Mouse (Mus musculus) heart, embryonic 16.5 days (tissue): ENCODE measurements around the gene Arhgef2. TPM values are rescaled to one million over a fixed set of nuclear protein-coding genes. Genes with fewer than 3 reads are reported as not detected.

Source experiments
- ATAC-seq: fragments of 200-750 bp; cut with Nextera tagmentation; replicated peaks from 2 replicates; pipeline ENCODE4 v1.8.0; 2017; ENCODE audit warnings: moderate number of reproducible peaks; ENCODE audit not compliant: insufficient read depth, low FRiP score; ENCODE audit errors: extremely low read depth
- H3K27ac ChIP-seq: fragments of 300-500 bp; sonication (generic); 2 replicates; pipeline ENCODE4 v1.5.1; 2014; ENCODE audit warnings: mild to moderate bottlenecking, low read length, control low read depth, moderate library complexity
- H3K27me3 ChIP-seq: fragments of 300-500 bp; sonication (generic); 2 replicates; pipeline ENCODE4 v1.6.1; 2014; ENCODE audit warnings: low read length, mixed read lengths; ENCODE audit not compliant: control insufficient read depth, insufficient read depth
- H3K36me3 ChIP-seq: fragments of 300-500 bp; sonication (generic); 2 replicates; pipeline ENCODE4 v1.6.1; 2014; ENCODE audit not compliant: control insufficient read depth, insufficient read depth
- H3K4me1 ChIP-seq: fragments of 300-500 bp; sonication (generic); 2 replicates; pipeline ENCODE4 v1.6.1; 2014; ENCODE audit warnings: low read length, mixed read lengths; ENCODE audit not compliant: control insufficient read depth, insufficient read depth
- H3K4me2 ChIP-seq: fragments of 300-500 bp; sonication (generic); 2 replicates; pipeline ENCODE4 v1.6.1; 2014; ENCODE audit warnings: low read depth, mild to moderate bottlenecking, control low read depth, low read length
- H3K4me3 ChIP-seq: fragments of 300-500 bp; sonication (generic); 2 replicates; pipeline ENCODE4 v1.5.1; 2014; ENCODE audit warnings: mild to moderate bottlenecking, control low read depth, low read length
- H3K9ac ChIP-seq: fragments of 300-500 bp; sonication (generic); 2 replicates; pipeline ENCODE4 v1.6.1; 2014; ENCODE audit warnings: low read length, control low read depth
- H3K9me3 ChIP-seq: fragments of 300-500 bp; sonication (generic); replicated peaks from 2 replicates; pipeline ENCODE4 v1.6.1; 2016; ENCODE audit warnings: low read length; ENCODE audit not compliant: control insufficient read depth
- WGBS: fragments of 180-500 bp; shearing (Covaris S2); extraction: QIAGEN DNeasy Blood & Tissue Kit; methylation state at CpG from one replicate; pipeline ENCODE4 v1.1.7; 2014; 5-methylcytosine and 5-hydroxymethylcytosine counted together
- polyA plus RNA-seq: library from polyadenylated mRNA; unstranded; fragments of >200 nt; fragmentation: Nextera tagmentation; extraction: Ambion mirVana; gene quantifications from 2 replicates; pipeline ENCODE4 v1.2.1, GENCODE M21; 2015

The Arhgef2 gene
- polyA plus RNA-seq, 1 experiment from 2014 or later = 76.7 TPM

DNA sequence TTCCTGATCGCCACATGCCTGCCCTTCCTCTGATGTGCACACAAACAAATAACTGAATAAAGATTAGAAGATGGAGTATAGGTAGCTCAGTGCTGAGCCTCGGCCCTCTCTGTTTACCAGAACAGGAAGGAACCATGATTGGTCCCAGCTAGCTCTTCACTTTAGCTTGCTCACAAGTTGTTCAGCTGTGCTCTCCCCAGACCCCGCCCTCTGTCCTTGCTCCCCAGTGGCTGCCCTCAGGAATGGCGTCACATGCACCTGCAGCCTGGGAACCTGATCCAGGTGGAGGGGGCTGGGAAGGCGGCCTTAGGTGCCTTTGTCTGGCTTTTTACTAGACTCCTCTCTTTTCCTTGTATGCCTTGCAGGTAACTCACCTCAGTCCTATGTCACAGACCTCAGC, 9.4 kb downstream of the Arhgef2 start:
- H3K27me3 ChIP-seq = no peaks in the 10 kb centered on the region
- H3K27ac ChIP-seq = no peak overlapping the region
- H3K4me2 ChIP-seq = no peak overlapping the region
- no peak overlapping the region for H3K4me3 ChIP-seq
- H3K9me3 ChIP-seq = no peaks in the 10 kb centered on the region
- no peaks in the 10 kb centered on the region for H3K36me3 ChIP-seq
- no peak for ATAC-seq
- WGBS = 72% methylated on average over 5 of the region's 5 CpGs
- peaks cover 35% of the 10 kb centered on the region for H3K4me1 ChIP-seq
- no peak overlapping the region for H3K9ac ChIP-seq

DNA sequence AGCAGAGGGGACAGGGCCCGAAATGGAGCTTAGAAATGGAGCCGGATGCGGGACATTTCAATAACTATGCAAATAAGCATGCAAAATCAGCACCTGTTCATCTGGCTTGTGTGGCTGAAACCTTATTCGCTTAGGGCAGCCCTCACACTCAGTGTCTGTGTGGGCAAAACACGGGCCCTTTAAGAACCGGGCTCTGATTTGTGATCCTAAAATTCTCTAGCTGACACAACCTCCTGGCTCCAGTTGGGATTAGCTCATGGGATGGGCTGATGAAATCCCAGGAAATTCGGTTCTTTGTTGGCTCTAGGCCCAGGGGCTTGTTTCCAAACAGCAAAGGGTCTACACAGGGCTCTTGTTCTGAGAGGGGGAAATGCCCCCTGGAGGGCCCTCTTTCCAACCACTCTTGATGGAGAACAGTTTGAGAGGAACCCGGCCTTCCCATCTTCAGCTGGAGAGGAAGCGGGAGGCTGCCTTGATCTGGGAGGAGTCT, 10.2 kb downstream of the Arhgef2 start:
- H3K9me3 ChIP-seq = no peaks in the 10 kb centered on the region
- no peaks in the 10 kb centered on the region for H3K27me3 ChIP-seq
- ATAC-seq = 0 out of 2 replicates have a peak, but pooled peaks have one; percentile 7
- WGBS = 40% methylated on average over 9 of the region's 9 CpGs
- H3K4me1 ChIP-seq = peaks cover 38% of the 10 kb centered on the region
- H3K4me3 ChIP-seq = peak overlapping the region; percentile 22
- H3K36me3 ChIP-seq = no peaks in the 10 kb centered on the region
- H3K27ac ChIP-seq = peak overlapping the region; percentile 77
- peak overlapping the region; percentile 47 for H3K4me2 ChIP-seq
- peak overlapping the region; percentile 53 for H3K9ac ChIP-seq

DNA sequence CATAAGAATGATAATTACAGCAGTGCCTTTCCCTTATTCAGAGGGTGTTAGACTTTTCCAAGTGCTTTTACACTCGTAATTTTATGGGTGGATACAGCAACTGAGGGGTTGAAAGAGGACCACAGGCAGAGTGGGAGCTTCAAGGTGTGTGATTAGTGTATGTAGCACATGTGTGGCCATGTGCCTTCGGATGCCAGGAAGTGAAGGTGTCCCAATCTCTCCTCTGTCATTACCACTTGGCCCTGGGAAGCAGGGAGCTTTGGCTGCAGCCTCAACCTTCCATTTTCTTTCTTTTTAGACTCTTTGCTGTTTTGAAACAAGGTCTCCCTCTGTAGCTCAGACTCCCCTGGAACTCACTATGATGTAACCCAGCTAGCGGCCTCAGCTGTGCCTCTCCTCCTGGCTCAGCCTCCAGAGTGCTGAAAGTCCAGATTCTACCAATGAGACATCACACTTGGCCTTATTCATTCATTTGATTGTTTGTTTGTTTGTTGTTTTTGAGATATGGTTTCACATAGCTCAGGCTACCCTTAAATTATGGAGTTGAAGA, 11.3 kb downstream of the Arhgef2 start:
- no peaks in the 10 kb centered on the region for H3K36me3 ChIP-seq
- peak overlapping the region; percentile 77 for H3K27ac ChIP-seq
- peak overlapping the region; percentile 22 for H3K4me3 ChIP-seq
- WGBS = 74% methylated on average over 3 of the region's 3 CpGs
- peak overlapping the region; percentile 47 for H3K4me2 ChIP-seq
- no peak for ATAC-seq
- no peaks in the 10 kb centered on the region for H3K9me3 ChIP-seq
- H3K9ac ChIP-seq = peak overlapping the region; percentile 53; the same call in 1 of the 2 replicates
- H3K4me1 ChIP-seq = peaks cover 38% of the 10 kb centered on the region
- H3K27me3 ChIP-seq = no peaks in the 10 kb centered on the region

DNA sequence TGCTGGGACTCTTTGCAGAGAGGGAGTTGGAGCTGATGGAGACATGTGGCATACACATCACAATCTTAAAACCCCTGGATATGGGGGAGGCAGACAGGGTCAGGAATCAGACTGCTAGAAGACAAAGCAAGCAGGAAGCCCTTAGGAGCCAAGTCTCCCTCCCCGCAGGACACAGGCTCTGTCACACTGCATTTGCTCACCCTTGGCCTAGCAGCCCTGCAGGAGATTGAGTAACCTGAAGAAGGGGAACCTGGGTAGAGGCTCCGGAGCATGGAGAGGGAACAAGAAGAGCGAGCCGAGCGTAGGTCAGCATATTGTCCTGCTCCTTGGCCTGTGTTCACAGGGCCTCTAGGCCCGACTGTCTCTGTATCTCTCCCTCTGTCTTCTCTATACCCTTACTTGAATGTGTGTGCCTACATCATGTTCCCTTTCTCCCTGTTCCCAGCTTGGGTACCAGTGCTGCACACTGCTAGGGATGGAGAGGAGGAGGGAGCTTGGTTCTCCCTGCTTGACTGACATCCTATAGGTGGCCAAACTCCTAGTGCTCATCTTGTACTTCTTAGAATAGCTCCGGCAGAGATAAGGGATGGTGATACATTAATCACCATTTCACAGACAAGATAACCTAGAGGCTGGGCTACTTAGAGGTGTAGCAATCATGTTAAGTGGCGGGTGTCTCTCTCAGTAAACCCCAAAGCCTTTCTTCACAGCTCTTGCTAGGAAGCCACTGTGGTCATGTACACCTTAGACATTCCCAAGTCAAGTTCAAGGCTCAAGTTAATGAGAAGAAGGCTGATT, 12.5 kb downstream of the Arhgef2 start:
- ATAC-seq = no peak
- 62% methylated on average over 8 of the region's 8 CpGs for WGBS
- peak overlapping the region; percentile 5; the same call in 1 of the 2 replicates for H3K4me3 ChIP-seq
- peaks cover 38% of the 10 kb centered on the region for H3K4me1 ChIP-seq
- peak overlapping the region; percentile 26 for H3K4me2 ChIP-seq
- H3K9ac ChIP-seq = no peak overlapping the region
- no peaks in the 10 kb centered on the region for H3K36me3 ChIP-seq
- H3K9me3 ChIP-seq = no peaks in the 10 kb centered on the region
- H3K27me3 ChIP-seq = no peaks in the 10 kb centered on the region
- peak overlapping the region; percentile 61; the same call in 1 of the 2 replicates for H3K27ac ChIP-seq

DNA sequence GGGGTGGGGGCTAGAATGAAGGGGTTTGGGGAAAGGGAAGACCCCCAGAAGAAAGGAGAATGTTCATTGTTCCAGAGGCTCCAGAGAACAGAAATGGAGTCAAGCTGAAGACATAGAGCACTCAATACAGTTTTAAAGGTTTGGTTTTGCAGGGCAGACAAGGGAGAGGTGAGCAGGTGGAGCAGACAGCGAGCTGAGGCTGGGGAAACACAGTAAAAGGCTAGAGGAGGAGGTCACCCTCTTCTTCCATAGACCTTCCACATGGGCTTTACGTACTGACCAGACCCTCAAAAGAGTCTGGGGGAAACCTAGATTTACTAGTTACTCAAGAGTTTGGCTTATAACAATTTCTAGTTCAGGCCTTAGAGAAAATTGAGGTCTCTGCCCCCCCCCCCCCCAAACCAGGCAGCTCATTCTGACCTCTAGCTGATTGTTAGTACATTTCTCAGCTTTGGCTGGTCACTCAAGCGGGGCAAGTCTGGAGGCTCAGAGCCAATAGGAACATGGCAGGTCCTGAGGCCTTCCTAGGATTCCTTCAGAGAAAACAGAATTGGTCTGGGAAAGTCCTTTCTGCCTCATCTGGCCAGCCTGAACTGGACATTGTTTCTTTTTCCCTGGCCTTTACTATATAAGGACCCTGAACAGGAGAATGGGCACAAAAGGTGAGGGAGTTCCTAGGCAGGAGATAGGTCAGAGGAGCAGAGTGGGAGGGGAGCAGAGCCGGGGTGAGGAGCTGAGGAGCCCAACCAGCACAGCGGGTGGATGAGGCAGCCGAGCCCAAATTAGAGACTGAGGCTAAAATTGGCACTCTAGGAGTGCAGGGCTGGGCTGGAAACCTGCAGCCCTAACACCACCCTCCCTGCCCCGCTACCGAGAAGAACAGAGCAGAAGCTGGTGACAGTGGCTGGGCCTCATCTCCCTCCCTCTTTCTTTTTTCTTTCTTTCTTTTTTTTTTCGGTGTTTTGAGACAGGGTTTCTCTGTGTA, 13.6 kb downstream of the Arhgef2 start:
- Histone ChIP-seq H3K36me3 (no peaks in the 10 kb centered on the region), H3K4me3 (no peak overlapping the region), H3K4me1 (peaks cover 48% of the 10 kb centered on the region), H3K27me3 (no peaks in the 10 kb centered on the region), H3K9ac (peak overlapping the region; percentile 98), H3K4me2 (peak overlapping the region; percentile 96; the same call in 1 of the 2 replicates), H3K27ac (peak overlapping the region; percentile 98), H3K9me3 (no peaks in the 10 kb centered on the region)
- WGBS = 38% methylated on average over 9 of the region's 9 CpGs
- ATAC-seq = 0 out of 2 replicates have a peak, but pooled peaks have one; percentile 12

DNA sequence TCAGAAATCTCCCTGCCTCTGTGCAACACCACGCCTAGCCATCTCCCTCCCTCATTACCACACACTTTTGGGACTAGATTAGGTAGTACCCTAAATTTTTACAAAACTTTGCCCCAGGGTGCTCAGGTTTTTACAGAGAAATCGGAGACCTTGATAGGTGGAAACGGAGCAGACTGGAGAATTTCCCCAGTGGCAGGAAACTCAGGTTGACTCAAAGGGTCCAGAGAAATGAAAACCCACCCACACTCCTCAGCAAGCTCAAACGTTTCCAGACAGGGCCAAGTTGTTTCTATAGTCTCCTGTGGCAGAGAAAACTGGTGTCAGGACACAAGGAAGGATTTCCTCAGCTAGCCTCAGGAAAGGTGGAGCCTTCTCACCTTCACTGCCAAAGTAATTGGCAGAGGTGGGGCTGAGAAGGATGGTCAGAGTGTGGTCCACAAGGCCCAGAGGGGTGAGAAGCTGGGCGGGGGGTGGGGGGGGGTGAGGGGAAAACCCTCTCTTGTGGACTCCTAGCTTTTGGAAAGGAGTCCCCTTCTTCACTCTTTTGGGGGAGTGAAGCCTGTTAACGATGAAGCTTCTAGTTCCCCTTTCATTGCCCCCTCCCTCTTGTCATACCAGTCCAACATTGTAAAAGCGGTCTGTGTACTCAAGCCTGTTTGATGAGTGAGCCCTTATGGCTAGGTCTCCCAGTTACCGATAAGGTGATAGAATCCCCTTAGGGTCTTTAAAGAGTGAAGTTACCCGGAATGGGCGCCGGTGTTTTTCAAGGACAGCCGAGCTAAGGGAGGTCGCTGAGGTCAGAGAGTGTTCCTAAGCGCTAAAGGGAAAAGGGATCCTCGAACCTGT, 14.6 kb downstream of the Arhgef2 start:
- WGBS = 14% methylated on average over 15 of the region's 15 CpGs
- peak overlapping the region; percentile 98 for H3K9ac ChIP-seq
- no peak for ATAC-seq
- H3K4me3 ChIP-seq = peak overlapping the region; percentile 91
- no peaks in the 10 kb centered on the region for H3K27me3 ChIP-seq
- no peaks in the 10 kb centered on the region for H3K36me3 ChIP-seq
- H3K4me1 ChIP-seq = peaks cover 56% of the 10 kb centered on the region
- H3K27ac ChIP-seq = peak overlapping the region; percentile 98
- H3K4me2 ChIP-seq = peak overlapping the region; percentile 96
- no peaks in the 10 kb centered on the region for H3K9me3 ChIP-seq

DNA sequence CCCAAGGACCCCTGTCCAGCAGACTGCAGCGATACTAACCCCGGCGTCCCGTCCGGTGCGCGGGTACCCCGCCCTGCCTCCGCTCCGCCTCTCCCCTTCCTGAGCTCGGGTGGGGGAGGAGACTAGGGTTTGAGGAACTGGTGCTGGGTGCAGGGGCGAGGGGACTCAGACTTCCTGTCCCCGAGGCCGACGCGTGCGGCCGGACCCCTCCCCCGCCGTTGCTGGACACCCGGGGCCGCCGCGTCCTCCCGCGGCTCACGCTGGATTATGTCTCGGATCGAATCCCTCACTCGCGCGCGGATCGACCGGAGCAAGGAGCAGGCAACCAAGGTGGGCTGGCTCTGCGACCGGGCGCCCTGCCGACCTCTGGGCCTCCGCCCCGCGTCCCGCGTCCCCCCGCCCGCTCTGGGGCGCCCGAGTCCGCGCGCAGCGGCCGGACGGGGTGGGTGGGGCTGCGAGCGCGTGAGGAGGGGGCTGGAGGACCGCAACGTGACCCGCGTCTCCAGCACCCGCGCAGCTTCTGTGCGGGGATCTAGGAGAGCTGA, 15.3 kb downstream of the Arhgef2 start:
- peak overlapping the region; percentile 98 for H3K9ac ChIP-seq
- peak overlapping the region; percentile 96 for H3K4me2 ChIP-seq
- no peaks in the 10 kb centered on the region for H3K9me3 ChIP-seq
- H3K4me3 ChIP-seq = peak overlapping the region; percentile 91
- peaks cover 60% of the 10 kb centered on the region for H3K4me1 ChIP-seq
- H3K27me3 ChIP-seq = no peaks in the 10 kb centered on the region
- under 1% methylated on average over 58 of the region's 64 CpGs for WGBS
- ATAC-seq = peak; percentile 79
- peak overlapping the region; percentile 98 for H3K27ac ChIP-seq
- H3K36me3 ChIP-seq = no peaks in the 10 kb centered on the region
